Mouse (Mus musculus) brain, embryonic 18.5 days (tissue): ENCODE data around the gene Slc12a6.

Experiments used
- DNase-seq: peaks from one replicate; pipeline ENCODE4 v3.0.0-alpha.2; 2012; ENCODE audit warnings: low read depth, low spot score

The Slc12a6 gene

DNA sequence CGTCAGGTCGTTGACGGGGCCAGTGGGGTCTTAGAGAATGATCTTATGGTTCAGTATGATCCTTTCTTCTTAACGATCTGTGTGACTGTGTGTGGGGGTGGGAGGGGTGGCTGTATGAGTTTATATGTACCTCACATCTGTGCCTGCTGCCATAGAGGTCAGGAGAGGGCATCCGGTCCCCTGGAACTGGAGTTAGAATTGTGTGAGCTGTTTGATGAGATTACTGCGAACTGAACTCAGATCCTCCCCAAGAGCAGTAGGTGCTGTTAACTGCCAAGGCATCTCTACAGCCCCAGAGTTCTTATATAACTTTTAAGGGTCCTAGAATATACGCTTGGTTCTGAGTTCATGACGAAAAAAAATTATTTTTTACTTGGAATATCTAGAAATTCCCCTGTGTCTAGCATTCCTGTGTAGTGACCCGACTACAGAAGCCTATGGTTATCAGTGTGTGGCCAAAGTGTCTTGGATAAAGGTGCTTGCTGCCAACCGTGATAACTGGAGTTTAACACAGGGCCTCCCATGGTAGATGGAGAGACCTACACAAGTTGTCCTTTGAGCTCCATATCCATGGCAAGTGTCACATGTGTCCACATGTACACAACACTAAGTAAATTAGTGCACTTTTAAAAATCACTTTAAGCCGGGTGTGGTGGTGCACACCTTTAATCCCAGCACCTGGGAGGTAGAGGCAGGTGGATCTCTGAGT is 62.6 kb downstream of the Slc12a6 start:
- DNase-seq, result no peak

DNA sequence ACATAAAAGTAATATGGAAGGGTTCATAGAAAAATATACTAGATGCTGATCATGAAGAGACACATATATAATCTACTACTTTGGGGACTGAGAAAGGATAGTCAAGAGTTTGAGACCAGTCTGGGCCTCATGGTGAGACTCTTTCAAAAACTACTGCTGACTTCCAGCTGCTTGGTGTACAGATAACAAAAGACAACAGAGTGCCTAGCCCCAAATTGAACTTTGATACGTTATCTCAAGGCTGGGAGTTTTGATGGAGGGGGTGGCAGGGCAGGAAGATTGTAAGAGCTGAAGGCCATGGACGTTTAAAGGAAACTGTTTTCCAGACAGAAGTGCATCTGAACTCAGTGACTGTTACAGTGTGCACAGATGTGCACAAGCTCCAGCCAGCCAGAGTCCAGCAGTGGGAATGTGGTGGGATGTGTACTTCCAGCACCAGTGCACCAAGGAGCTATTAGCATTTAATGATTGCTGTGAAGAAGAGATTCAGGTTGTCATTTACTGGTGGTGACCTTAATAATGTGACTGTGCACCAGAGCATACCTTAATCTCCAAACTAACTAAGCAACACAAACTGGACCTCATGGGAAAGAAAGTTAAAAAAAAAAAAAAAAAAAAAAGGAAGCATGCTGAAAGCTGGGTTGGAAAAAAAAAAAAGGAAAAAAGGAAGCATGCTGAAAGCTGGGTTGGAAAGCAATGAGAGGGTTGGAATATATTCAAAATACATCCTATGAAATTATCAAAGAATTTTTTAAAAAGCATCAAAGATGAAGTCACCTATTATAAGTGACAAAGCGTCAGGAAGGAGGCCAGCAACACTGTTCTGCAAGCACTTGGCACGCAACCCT is 66.7 kb downstream of the Slc12a6 start:
- DNase-seq, result no peak

DNA sequence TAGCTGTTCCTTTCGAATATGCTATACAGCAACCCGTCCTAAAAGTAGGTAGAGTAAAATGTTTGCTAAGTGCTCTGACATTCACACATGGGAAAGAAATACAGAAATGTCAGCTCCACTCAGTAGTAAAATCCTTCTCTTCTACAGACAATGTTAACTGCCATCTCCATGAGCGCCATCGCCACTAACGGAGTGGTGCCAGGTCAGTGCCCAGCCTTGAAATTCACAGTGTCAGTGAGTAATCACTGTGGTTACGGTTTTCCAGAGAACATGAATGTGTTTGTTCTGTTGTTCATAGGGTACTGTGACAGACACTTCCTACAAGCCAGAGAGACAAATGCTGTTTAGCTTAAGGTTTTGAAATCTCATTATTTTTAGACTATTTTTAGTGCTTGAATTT is 71.6 kb downstream of the Slc12a6 start:
- no peak for DNase-seq

DNA sequence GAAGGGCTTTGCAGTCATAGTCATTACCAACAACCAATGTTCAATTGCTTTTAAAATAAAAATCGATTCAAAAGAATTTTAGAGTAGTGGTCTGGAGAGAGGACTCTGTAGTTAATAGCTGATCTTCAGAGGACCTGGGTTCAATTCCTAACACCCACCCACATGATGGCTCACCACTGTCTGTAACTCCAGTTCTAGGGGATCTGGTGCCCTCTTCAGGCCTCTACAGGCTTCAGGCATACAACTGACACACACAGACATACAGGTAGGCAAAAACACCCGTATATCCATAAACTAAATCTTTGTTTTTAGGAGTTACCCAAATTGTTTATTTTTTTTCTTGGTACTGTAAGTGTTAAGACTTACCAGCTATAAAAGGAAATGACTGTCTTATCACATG is 74.1 kb downstream of the Slc12a6 start:
- DNase-seq, result no peak

DNA sequence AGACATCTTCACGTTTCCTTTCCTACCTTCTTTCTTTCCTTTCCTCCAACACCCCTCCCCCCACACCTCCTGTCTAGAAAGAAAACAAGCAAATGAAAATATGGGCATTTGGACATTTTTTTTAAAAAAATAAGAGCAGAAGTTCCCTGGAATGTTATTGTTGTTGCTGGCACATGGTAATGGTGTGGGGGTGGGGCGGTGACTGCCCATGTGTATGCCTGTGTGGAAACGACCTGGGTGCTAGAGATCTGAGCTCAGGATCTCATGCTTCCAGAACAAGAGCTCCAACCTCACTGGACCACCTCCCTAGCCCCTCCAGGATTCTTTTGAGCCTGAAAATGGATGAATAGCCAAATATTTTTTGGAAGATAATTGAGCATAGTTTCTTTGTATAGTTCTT is 75.5 kb downstream of the Slc12a6 start:
- no peak for DNase-seq

DNA sequence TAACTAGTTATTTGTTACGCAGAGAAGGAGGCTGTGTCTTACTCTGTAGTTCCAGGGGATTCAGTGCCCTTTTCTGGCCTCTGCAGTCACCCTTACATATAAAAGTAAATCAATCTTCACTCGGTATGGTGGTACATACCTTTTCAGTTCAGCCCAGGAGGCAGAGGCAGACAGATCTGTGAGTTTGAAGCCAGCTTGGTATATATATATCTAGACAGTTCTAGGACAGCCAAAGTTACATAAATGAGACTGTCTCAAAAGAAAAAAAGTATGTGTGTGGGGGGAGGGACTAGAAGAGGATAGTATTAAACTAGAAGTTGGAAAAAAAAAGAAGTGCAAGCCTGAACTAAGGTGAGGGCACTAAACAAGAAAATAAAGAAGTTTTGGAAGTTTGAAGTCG is 82.6 kb downstream of the Slc12a6 start:
- DNase-seq, result no peak

DNA sequence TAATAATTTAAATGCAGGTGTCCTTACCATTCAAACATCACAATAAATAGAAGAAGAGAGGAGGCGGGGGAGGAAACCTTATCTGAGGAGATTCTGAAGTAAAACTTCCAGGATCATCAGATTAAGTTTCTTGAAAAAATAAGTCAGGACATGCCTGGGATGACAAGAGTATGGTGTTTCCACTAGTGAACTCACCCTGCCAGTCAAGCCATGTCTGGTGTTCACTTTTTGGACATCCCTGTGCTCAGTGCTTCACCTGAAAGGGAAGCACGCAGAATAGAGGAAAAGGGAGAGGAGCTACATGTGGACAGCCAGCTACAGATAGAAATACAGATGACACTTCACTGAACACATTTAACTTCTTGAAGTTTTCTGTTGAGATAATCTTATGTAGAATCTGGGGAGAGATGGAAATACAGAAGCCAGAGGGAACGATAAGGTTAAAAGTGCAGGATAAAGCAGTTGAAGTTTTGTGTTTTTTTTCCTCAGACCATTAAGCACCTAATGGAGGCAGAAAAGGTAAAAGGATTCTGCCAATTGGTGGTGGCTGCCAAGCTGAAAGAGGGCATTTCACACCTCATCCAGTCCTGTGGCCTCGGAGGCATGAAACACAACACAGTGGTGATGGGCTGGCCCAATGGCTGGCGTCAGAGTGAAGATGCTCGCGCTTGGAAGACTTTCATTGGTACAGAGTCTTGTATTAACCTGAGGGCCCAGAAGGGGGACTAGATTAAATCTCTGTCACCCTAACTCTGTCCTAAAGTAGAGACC is 88.2 kb downstream of the Slc12a6 start:
- DNase-seq, result no peak

DNA sequence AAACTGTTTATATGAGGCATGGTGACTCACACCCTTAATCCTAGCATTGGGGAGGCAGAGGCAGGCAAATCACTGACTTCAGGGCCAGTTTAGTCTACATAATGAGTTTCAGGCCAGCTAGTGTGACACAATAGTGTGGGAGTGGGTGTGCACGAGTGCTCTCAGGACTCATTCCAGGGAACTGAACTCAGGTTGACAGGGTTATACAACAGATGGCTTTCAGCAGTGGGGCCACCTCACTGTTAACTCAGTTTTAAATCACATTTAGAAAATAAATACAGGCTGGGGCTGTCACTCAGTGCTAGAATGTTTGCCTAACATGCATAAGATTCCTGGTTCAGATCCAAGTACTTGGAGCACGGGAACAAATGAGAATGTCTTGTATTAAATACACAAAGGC is 94.0 kb downstream of the Slc12a6 start:
- no peak for DNase-seq

DNA sequence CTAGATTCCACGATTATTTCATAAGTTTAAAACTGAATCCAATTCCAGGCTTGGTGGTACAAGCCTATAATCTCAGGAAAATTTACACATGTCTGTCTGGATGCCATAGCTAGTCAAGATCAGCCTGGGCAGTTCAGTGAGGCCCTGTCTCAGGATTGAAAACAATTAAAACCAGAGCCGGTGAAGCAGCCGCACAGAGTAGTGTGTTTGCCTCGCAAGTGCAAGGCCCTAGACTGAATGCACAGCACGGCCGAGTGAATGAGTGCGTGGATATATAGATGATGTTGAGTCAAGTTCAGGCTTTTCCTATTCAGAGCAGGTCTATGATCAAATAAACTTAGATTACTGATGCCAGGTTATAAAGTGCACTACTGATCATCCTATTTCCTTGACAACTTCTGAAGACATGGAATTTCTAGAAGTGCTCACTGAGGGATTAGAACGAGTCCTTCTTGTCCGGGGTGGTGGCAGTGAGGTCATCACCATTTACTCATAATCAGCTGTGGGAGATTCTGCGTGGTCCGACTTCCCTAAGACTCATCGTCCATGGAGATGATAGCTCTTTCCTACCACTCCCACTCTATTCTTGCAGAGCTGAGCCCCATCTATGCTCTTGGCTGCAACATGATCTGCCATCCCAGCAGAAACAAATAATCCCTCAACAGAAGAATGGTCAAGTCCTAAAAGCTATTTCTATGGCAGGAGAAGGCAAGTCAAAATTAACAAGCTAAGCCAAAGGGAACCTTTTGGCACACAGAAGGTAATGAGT is 94.6 kb downstream of the Slc12a6 start:
- DNase-seq, result no peak

DNA sequence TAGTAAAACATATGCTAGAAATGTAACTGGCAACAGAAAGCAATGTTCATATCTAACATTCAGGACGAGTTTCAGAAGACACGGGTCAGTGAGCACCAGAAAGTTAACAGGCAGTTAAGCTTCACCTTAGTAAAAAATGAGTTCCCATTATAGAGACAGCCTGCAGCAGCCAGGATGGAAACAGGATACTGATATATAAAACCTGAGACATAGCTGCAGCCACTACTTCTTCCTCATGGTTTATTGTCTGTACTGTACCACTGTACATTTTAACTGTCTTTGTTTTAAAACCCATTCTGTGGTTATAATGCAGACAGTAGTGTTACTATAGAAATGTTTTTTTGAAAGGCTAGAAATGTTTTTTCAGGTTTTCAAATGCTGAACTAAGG is 95.2 kb downstream of the Slc12a6 start:
- DNase-seq, result no peak

DNA sequence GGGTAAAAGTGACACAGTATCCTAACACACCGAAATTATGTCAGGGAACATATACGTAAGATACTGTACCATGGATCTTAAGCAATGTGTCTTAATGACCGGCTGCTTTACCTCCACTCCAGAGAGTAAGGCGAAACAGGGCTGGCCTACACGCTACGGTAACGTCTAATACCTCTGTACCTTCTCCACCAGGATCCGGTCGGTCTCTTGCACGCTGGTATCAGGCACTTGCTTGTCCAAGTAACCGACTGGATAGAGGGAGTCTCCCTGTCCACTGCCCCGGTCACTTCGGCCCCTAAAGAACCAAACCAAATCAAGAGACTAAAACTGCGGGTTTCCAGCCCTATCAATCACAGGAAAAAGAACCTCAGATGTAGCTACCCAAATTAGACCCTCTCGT is 101.6 kb downstream of the Slc12a6 start:
- no peak for DNase-seq

DNA sequence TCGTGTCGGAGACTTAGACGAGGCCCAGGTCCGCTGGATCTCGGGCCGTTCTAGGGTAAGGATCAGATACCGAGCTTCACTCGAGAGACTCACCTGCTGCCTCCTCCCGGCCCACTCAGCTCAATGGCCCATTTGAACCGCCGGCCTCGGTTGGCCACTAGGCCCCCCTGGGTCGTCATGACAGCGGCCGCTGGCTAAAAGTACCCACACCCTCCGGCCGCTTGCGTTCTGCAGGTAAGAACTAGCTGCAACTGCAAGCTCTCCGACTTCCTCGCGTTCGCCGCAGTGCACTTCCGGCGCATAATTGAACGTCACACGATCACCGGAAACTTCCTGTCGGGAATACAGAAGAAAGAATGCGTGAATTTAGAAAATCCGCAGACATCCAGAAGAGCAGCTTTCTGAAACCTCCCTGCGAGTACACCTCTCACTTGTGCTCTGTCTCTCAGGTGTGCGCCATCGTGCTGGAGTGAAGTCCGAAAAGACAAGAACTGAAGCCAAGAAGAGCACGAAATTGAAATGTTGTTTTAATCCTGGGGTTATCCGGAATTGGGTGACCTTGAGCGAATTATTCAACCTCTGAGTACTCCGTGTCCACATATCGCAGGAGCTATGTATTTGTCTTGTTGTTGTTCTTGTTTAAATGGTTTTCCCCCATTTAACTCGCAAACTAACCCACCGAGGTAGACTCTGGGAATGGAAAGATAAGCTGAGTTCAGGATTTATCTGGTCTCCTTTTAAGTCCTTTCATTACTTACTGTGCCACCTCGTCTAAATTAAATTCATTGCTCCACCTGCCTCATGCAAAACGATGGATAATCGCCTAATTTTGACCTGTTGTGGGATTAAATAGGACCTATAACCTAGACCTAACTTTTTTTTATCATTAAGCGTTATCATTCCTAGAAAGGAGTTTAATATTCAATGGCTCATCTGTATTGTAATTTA is 102.4 kb downstream of the Slc12a6 start, which contains the start of gene Emc4:
TSS of gene Emc4 (minus strand) at position 302 of the 948 bp plus-strand sequence.
- DNase-seq, result peak; percentile 85

DNA sequence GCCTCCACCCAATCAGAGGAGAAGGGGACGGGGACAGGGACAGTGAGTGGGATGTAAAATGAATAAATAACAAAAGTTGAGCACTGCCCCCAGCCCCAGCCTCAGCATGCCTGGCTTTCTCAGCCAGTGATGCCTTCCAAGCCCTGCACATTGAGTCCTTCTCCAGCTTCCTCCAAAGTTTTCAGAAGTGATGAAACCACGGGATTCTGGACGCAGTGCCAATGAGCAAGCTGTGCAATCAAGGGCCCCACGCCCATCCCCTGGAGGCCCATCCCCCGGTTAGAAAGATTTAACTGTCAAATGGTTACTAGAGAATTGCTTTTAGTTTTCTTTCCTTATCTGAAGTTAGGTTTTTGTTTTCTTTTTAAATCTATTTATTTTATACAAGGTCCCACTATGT is 104.3 kb downstream of the Slc12a6 start:
- DNase-seq, result no peak

DNA sequence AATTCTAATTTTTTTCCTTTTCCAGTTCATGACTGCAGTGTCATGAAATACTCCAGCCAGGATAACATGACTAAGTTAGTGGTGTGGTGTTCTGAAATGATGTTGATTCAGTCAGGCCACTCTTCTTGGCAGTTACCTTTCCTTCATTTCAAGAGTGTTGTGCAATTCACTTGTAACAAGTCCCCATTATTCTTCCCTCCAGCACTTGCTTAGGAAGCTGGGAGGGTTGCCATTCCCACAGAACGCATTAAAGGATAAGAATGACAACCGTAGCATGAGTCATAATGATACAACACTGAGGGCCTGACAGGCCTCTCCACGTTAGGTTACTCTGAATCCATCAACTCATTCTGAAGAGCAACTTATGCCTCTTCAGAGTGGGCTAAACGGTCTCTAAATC is 107.5 kb downstream of the Slc12a6 start:
- DNase-seq, result no peak

DNA sequence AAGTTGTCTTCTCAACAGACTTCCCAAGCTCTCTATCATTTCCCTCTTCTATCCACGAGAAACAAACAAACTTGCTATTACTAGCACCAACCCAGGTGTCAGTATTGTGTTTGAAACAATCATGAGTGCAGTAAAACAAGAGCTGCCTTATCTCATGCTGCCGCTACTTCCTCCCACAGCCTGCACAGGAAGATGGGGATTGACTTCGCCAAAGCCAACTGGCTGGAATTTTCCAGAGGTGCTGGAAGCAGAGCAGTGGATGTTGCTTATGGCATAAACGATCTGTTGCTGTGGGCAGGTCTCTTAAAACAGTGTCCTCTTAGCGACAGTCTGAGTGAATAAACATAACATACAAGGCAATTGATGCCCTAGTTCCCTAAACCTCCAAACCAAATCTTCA is 109.0 kb downstream of the Slc12a6 start:
- no peak for DNase-seq

DNA sequence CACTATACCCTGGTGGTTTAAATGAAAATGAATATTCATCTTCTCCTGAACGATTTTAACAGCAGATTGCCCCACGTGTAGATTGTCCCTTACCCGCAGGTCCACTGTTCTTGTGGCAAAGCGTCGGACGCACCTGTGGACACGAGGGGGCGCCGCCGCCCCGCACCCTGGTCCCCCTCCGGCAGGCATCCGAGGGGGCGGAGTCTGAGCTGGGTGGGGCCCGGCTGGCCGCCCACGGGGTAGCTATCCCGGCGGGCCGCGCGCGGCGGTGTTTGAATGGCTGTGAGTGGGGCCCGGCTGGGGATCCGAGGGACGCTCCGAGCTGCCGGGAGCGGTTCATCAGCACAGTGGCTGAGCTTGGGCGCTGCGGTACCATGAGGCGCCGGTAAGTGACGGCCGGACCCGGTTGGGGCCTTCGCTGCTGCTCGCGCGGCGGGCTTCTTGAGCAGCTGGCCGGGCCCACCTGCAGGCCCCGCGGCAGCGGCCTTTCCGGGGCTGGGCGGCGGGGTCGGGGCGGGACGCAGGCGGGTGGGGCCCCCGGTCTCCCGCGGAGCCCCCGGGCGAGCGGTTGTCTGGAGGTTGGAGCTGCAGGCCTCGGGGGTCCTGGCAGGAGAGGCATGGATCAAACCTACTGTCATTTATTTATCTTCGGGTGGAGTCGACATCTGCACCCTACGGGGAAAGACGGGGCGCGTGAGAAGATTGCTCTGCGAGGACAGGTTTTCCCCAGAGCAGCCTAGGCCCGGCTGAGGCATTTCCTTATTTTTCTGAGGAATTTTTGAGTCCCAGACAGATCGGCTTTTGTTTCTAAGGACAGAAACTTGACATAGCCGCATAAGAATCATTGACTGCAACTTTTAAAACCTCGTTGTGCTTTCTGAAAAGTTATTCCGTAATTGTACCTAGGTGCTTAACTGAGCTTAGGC is 113.6 kb downstream of the Slc12a6 start, which contains the start of gene Katnbl1:
TSS of gene Katnbl1 (plus strand) at position 239 of the 926 bp plus-strand sequence.
- peak; percentile 59 for DNase-seq

DNA sequence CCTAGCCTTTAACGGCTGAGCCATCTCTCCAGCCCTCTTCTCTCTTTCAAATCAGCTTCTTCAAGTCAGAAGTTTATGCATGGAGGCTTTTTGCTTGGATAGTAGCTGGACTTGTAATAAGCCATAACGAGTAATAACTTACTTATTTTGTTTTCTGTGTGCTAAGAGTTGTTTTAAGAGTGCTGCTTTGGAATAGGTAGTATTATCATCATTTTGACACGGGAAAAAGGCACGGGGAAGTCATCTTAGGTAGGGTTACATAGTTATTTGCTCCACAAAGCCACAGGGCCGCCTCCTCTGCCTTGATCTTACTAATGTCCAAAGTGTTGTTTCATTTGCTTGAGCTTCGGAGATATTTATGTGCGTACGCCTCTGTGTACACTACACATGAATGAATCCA is 114.5 kb downstream of the Slc12a6 start:
- DNase-seq, result no peak

DNA sequence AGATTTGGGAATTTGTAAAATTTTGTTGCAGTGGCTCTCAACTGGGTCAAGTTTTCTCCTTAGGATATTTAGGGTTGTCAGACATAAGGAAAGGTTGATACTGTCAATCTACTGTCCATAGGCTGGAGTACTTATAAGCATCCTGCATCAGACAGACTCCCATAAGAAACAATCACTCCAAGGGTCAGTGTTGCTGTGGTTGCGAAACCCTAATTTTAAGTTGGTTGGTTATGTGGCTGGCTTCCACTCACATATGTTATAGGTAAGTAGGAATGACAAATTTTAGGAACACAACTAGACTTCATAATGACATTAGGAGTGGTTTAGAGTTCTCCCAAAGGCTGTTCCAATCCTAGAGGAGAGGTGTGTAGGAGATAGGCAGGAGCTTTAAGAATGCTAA is 115.6 kb downstream of the Slc12a6 start:
- no peak for DNase-seq

DNA sequence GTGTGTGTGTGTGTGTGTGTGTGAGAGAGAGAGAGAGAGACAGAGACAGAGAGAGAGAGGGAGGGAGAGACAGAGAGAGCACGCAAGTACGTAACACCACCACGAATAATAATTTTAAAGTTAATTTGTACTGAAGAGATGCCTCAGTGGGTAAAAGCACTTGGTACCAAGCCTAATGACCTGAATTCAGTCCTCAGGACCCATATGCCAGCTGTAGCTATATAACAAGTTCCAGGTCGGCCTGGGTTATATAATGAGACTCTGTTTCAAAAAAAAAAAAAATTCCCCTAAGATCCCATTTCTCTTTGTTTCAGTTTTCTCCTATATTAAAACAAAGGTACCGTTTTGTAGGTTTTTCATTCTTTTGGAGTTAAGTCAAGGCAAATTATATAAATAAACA is 125.2 kb downstream of the Slc12a6 start:
- no peak for DNase-seq
